Mouse (Mus musculus): ENCODE results near the gene D17Wsu92e. TPM values are rescaled to one million over a fixed set of nuclear protein-coding genes. Genes with fewer than 3 reads are reported as not detected.

Gene D17Wsu92e
- total and polyA plus RNA-seq, 3 experiments, result 34.9 to 70.8 (median 44.2) TPM

DNA sequence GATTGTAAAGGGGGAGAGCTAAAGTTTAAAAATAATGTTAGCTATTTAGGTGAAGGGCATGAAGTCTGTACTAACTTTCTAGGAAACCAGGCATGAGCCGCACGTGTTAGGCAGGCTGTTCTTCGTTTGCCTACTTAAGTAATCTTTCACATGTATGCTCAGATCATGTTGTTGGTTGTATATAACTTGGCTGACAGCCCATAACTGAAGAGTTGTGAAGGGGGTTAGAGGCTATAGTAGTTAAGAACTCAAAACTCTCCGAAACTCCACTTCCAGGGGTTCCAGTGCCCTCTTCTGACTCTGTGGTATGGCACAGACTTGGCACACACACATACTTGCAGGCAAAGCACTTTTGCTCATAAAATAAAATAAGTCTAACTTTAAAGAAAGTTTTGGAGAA, 46.3 kb upstream of the D17Wsu92e start:
- Histone ChIP-seq H3K9ac (ENCODE audit: insufficient read depth, low read depth) (no peak overlapping the region), H3K79me2 (replicated peaks; ENCODE audit: control insufficient read depth, extremely low read depth, insufficient read depth, poor library complexity, severe bottlenecking) (peaks cover 2% of the 10 kb centered on the region; the same call in 1 of the 2 replicates), H3K4me2 (ENCODE audit: insufficient read depth, low read depth, poor library complexity, severe bottlenecking) (no peak overlapping the region), H3K36me3 (replicated peaks in 1 of 2; ENCODE audit: control insufficient read depth in 1 of 2, insufficient read depth in 1 of 2, low read length in 1 of 2) (peaks cover 0 to 27% of the 10 kb centered on the region in 2 experiments), H3K4me3 (replicated peaks in 1 of 3; ENCODE audit: low read depth in 2 of 3, low read length in 2 of 3, poor library complexity in 1 of 3) (no peak overlapping the region), H3K27ac (ENCODE audit: insufficient read depth, low read depth) (no peak overlapping the region), H3K4me1 (ENCODE audit: control insufficient read depth in 1 of 2, insufficient read depth in 2 of 2) (0 out of 4 replicates have a peak, but pooled peaks cover 0 to 4% of the 10 kb centered on the region in 2 experiments), H3K9me3 (replicated peaks; ENCODE audit: low read length) (no peaks in the 10 kb centered on the region), H3K27me3 (replicated peaks) (no peaks in the 10 kb centered on the region)
- TF ChIP-seq POLR2A (IDR thresholded peaks at IDR 0.05; ENCODE audit: low read depth, low read length) (no peak), RAD21 (IDR thresholded peaks at IDR 0.05; ENCODE audit: low read depth, low read length) (no peak), CHD2 (IDR thresholded peaks at IDR 0.05; ENCODE audit: low read length) (no peak), JUN (IDR thresholded peaks at IDR 0.05; ENCODE audit: insufficient read depth, low read depth, low read length) (no peak), ZC3H11A (IDR thresholded peaks at IDR 0.05; ENCODE audit: low read depth, low read length) (no peak), MEF2A (IDR thresholded peaks at IDR 0.05; ENCODE audit: borderline replicate concordance, low read depth, low read length) (no peak), RCOR1 (conservative IDR thresholded peaks at IDR 0.05; ENCODE audit: low read depth, low read length) (no peak), NRF1 (IDR thresholded peaks at IDR 0.05; ENCODE audit: low read depth, low read length) (no peak), SMC3 (IDR thresholded peaks at IDR 0.05; ENCODE audit: low read depth, low read length) (no peak), ELF1 (IDR thresholded peaks at IDR 0.05; ENCODE audit: low read depth, low read length) (no peak), MYC (IDR thresholded peaks at IDR 0.05; ENCODE audit: low read depth, low read length) (no peak), ETS1 (conservative IDR thresholded peaks at IDR 0.05; ENCODE audit: low read depth, low read length) (no peak), ZKSCAN1 (IDR thresholded peaks at IDR 0.05; ENCODE audit: borderline replicate concordance, low read depth, low read length) (no peak), E2F4 (IDR thresholded peaks at IDR 0.05; ENCODE audit: insufficient replicate concordance, low read depth, low read length) (no peak), MAFK (IDR thresholded peaks at IDR 0.05; ENCODE audit: insufficient replicate concordance, low read length) (no peak), TBP (conservative IDR thresholded peaks at IDR 0.05; ENCODE audit: low read depth, low read length) (no peak), USF1 (IDR thresholded peaks at IDR 0.05; ENCODE audit: low read depth, low read length) (no peak)
- DNase-seq (ENCODE audit: extremely low read depth), result no peak
- dilution Hi-C loops (cut with MboI; ENCODE audit: extremely low pct_ligation_motif_present, extremely low pct_unique_long_range_greater_than_20kb, low sequenced_read_pairs), result no loop called here
- in situ Hi-C loops (cut with MboI; ENCODE audit: low pct_ligation_motif_present, low pct_unique_long_range_greater_than_20kb, low sequenced_read_pairs), result no loop called here

DNA sequence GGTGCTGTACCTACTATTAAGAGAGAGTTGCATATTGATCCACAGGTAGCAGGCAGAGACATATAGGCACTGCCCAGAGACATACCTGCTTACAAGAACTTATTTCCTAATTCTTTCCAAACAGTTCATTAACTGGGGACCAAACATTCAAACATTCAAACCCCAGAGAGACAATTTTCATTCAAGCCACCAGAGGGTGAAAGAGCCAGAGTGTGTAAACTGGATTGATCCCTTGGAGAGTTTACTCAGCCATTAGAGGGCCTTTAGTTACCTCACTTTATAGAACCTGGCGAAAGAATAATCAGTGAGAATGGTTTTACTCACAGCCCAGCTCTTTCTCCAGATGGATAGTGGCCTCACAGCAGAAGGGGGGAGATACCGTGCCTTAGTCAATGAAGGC, 45.0 kb upstream of the D17Wsu92e start:
- H3K9me3 ChIP-seq (replicated peaks; ENCODE audit: low read length), result no peaks in the 10 kb centered on the region
- in situ Hi-C loops (cut with MboI; ENCODE audit: low pct_ligation_motif_present, low pct_unique_long_range_greater_than_20kb, low sequenced_read_pairs), result no loop called here
- H3K27ac ChIP-seq (ENCODE audit: insufficient read depth, low read depth), result no peak overlapping the region
- H3K4me2 ChIP-seq (ENCODE audit: insufficient read depth, low read depth, poor library complexity, severe bottlenecking), result no peak overlapping the region
- H3K27me3 ChIP-seq (replicated peaks), result no peaks in the 10 kb centered on the region
- H3K4me1 ChIP-seq (ENCODE audit: control insufficient read depth in 1 of 2, insufficient read depth in 2 of 2), result 0 out of 4 replicates have a peak, but pooled peaks cover 0 to 4% of the 10 kb centered on the region in 2 experiments
- dilution Hi-C loops (cut with MboI; ENCODE audit: extremely low pct_ligation_motif_present, extremely low pct_unique_long_range_greater_than_20kb, low sequenced_read_pairs), result no loop called here
- TF ChIP-seq MXI1 (IDR thresholded peaks at IDR 0.05; ENCODE audit: low read depth, low read length) (no peak), KAT2A (IDR thresholded peaks at IDR 0.05; ENCODE audit: insufficient replicate concordance, low read length) (no peak), TBP (conservative IDR thresholded peaks at IDR 0.05; ENCODE audit: low read depth, low read length) (no peak), USF1 (IDR thresholded peaks at IDR 0.05; ENCODE audit: low read depth, low read length) (no peak), SIN3A (IDR thresholded peaks at IDR 0.05; ENCODE audit: low read length) (no peak), IRF4 (IDR thresholded peaks at IDR 0.05; ENCODE audit: low read depth, low read length) (no peak), PAX5 (IDR thresholded peaks at IDR 0.05; ENCODE audit: low read length) (no peak), SMC3 (IDR thresholded peaks at IDR 0.05; ENCODE audit: low read depth, low read length) (no peak), POLR2A (IDR thresholded peaks at IDR 0.05; ENCODE audit: low read depth, low read length) (no peak), RAD21 (IDR thresholded peaks at IDR 0.05; ENCODE audit: low read depth, low read length) (no peak), ETS1 (conservative IDR thresholded peaks at IDR 0.05; ENCODE audit: low read depth, low read length) (no peak), TCF12 (IDR thresholded peaks at IDR 0.05; ENCODE audit: low read depth, low read length) (no peak), E2F4 (IDR thresholded peaks at IDR 0.05; ENCODE audit: insufficient replicate concordance, low read depth, low read length) (no peak), JUN (IDR thresholded peaks at IDR 0.05; ENCODE audit: insufficient read depth, low read depth, low read length) (no peak), ELF1 (IDR thresholded peaks at IDR 0.05; ENCODE audit: low read depth, low read length) (no peak), ZC3H11A (IDR thresholded peaks at IDR 0.05; ENCODE audit: low read depth, low read length) (no peak)
- no peak overlapping the region for H3K4me3 ChIP-seq (replicated peaks in 1 of 3; ENCODE audit: low read depth in 2 of 3, low read length in 2 of 3, poor library complexity in 1 of 3)
- no peak overlapping the region for H3K9ac ChIP-seq (ENCODE audit: insufficient read depth, low read depth)
- peaks cover 4% of the 10 kb centered on the region; the same call in 1 of the 2 replicates for H3K79me2 ChIP-seq (replicated peaks; ENCODE audit: control insufficient read depth, extremely low read depth, insufficient read depth, poor library complexity, severe bottlenecking)
- no peak for DNase-seq (ENCODE audit: extremely low read depth)
- H3K36me3 ChIP-seq (replicated peaks in 1 of 2; ENCODE audit: control insufficient read depth in 1 of 2, insufficient read depth in 1 of 2, low read length in 1 of 2), result peaks cover 0 to 32% of the 10 kb centered on the region in 2 experiments

All from CH12.LX (cell line).